Mouse (Mus musculus) layer of hippocampus, adult 11-12 months (tissue): ENCODE measurements around the gene Smtn.

Experiments
- DNase-seq: peaks from one replicate; pipeline ENCODE4 v3.0.0; 2022; ENCODE audit warnings: low spot score

Smtn gene

DNA sequence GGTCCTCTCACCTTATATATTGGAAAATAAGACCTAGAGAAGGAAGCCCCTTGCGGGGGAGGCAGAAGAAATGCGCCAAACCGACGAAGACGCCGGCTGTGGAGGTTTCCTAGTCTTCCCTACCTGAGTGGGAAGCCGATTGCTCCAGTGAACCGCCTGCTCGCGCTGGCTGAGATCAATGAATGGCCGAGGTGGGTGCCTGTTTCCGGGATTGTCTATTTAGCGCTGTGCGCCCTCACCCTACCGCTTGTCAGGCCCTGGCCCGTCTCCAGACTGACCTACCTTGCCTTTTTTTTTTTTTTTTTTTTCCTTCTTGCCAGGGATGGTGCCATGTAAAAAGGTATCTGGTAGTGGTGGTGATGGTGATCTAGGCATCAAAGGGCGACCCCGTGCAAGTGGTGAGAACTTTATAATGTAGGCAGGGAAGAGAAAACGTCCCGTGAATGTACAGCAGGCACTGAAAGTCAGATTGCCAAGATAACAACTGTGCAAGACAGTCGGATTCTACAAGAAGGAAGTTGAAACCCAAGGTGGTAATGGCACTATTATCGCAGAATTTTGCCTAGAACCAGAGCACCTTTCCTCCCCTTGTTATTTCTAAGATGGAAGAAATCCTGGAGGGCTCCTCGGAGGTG is at the start of gene Smtn:
TSS of gene Smtn (minus strand) at position 162 of the 635 bp plus-strand sequence.
- no peak for DNase-seq

DNA sequence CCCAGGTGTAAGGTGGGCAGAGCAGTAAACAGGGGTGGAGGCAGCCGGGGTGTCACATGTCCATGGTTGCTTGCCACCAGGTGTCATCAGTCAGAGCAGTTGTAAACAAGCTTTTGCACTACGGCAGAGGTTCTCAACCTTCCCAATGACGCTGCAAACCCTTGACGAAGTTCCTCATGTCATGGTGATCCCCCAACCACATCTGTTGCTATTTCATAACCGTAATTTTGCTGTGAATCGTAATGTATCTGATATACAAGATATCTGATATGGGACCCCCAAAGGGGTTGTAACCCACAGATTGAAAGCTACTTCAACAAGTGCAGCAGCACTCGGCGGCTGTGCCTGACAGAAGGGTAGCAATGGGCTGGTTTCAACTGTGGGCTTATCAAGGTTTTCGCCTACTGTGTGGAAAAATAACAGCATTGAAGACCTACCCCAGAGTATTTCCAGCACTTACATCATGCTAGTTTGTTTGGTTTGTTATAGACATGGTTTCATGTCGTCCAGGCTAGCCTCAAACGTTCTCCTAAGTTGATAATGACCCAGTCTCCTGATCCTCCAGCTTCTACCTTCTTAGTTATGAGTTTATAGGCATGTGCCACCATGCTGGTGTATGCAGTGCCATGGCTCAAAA is 47.7 kb upstream of the Smtn start:
- DNase-seq = no peak

DNA sequence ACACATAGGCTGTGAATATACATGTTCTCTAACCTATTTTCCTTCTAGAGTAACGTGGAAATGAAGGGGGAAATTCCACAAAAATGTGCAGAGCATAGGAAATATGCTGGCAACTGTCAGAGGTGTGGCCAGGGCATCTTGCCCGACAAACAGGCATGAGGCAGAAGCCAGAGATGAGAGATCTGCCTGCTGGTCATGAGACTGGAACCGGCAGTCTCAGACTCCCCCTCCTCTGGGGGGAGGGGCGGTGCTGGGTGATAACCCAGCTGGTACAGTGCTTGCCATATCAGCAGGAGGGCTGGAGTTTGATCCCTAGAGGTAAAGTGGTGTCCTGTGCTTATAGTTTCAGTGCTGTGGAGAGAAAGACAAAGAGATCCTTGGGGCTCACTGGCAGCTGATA is 46.9 kb upstream of the Smtn start:
- peak; percentile 14 for DNase-seq

DNA sequence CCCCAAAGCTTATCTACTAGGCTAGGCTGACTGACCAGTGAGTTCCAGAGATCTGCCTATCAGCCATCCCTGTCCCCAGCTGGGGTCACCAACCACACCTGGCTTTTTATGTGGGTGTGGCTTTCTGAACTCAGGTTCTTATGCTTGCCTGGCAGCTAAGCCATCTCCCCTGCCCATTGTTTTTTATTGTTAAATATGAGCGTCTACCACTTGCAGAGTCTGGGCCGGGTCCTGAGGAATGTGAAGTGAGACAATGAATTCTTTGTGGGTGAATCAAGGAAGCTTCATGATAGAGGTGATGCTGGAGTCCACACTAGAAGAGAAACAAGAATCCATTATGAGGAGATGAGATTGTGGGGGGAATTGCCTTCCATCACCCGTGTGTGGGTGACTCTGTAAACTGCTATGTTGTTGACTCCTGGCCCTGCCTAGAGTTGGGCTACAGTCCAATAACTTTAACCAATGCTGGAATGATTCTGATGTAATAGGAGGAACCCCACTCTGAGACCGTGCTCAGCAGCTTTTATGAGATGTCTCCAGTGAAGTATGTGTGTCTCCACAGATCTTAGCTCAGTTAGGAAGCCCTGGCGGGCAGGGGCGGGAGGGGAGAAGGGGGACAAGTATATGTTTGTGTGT is 45.7 kb upstream of the Smtn start:
- no peak for DNase-seq

DNA sequence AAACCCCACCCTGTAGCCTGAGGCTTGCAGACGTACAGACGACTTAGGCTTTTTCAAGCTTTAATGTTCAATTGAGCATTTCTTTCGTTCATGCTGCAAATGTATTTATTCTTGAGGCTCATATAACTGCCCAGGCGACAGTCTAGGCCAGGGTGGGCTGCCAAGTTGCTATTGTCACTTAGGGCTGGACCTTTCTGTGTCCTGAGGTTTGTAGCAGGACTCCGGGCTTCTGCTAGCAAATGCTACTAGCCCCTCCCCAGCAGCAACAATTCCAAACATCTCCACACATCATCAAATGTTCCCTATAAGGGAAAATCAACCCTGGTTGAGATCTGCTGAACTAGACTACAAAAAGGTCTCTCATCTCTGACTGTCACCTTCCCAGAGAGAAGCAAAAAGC is 42.7 kb upstream of the Smtn start:
- no peak for DNase-seq

DNA sequence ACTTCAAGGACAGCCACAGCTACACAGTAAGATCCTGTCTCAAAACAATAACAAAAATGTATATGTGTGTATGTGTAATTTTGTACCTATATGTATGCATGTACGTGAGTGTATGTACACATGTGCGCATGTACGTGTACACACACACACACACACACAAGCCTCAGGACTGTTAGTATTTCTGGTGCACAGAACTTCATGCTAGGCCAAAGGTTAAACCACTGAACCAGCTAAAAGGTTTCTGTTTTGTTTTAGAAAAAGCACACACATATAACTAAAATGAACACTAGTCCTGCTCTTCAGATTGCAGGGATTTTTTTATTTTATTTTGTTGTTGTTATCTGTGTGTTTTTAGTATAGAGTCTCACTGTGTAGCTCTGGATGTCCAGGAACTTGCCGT is 41.5 kb upstream of the Smtn start:
- DNase-seq = no peak

DNA sequence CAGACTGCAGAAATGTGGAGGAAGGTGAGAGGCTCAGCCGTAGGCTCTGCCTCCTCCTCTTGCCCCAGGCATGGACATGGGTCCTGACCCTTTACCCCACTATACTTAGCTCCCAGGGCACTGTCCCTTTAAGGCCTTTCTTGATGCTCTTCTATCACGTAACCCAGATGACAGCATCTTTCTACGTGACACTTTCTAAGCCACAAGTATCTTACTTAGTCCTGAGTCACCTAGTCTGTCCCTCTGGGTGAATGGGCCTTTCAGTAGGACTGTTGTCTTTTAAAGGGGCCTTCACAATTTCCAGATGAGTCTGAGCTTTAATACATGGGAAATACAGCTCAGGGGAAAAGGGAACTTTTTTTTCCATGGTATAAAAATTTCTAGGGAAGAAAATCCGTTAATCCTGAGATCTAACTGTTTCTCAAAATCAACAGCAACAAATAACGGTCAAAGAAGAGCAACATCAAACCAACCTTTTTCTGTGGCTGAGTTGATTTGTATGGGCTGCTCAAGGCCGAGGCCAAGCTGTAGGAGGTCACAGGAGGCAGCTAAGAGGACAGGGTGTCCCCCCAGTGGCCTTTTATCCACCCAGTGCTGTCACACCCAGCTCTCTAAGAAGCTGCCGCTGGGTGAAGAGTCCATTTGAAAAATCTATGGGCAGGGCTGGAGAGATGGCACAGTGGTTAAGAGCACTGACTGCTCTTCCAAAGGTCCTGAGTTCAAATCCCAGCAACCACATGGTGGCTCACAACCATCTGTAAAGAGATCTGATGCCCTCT is 40.1 kb upstream of the Smtn start:
- DNase-seq = no peak

DNA sequence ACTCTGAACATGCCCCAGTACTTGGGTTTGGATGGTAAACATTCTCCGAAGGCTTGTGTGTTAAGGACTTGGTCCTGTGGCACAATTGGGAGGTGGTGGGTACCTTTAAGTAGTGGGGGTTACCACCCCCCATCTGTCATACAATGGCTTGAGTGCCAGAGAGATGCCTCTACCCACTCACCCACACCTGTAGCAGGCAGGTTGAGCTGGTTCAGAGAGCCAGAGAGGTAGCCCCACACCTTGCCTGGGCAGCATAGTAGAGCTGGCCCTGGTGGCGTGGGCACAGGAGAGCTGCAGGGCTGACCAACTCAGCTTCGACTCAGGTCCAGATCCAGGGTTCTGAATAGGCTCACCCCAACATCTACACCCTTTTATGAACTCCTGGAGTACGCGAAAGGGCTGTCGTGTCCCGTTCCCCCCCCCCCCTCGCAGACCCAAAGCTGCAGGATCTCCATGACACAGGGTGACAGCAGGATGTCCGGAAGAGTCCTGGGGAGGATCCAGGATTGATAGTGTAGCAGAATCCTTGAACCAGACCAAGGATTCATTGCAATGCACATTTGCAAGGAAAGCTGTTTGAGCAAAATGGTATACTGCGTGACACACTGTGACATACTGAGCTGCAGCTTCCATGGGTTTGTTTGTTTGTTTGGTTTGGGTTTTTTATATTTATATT is 37.8 kb upstream of the Smtn start:
- no peak for DNase-seq

DNA sequence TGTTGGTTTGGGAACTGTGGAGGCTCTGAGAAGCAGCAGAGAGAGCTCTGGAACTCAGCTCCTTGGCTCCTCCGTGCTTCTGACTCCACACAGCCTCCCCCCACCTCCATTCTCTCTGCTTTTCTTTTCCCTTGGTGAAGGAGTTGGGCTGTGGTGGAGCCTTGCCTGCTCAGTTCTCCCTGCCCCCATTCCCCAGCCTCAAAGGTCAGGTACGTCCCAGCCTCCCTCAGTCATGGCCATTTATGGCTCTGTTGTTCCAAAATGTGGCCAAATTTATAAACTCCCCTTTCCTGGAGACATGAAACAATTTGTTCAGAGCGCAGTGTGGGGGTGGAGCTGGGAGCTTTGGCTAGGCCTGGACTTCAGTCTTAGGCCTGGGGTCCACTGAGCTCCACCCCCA is 34.8 kb upstream of the Smtn start:
- DNase-seq = no peak

DNA sequence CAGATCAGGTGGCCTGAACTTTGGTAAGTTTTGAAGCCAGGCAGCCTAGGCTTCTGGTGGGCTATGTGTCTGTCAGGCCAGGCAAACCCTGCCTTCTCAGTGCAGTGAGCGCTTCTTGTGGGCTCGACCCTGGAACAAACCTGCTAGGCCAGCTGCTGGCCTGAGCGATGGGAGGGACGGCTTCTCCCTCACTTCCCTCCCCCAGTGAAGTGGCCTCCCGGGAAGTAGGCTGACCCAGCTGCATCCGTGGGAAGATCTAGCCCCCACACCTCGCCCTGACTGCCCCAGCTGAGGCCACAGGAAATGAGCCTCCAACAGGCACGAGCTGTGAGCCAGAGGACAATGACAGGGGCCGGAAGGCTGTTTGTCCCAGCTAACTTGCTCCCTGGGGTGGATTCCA is 32.7 kb upstream of the Smtn start:
- peak; percentile 6 for DNase-seq

DNA sequence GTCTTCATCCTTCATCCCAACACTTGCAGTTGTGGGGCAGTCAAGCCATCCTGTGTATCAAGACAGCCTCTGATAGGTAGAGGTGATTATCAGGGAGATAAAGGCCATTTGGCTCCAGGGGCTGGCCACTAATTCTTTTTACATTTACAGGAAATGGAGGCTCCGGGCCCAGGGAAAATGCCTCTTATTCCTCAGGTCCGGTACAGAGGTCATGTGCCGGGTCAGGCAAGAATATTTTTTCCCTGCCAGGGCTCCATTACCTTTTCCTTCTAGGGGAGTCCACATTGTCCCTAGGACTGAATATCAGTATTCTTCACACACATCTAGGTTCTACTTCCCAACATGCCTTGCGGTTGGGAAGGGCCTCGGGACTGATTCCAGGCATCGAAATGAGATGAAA is 31.8 kb upstream of the Smtn start:
- DNase-seq = no peak

DNA sequence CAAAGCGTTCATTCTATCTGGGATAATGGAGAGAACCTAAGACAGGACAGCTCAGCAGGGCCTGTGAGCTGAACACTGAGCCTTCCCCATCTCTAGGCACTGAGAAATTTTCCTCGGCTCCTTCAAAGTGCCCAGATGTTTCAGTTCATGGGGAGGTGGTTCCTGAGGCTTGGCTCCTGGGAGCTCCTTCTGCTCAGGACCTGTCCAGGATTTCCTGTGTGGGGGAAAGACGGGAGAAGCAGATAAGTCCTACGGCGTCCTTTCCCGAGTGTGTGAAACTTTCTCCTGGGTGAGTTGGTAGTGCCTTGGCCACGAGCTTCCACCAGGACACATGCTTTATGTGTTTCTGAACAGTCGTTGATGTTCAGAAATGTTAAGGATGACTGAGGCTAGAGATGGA is 29.9 kb upstream of the Smtn start:
- DNase-seq = no peak

DNA sequence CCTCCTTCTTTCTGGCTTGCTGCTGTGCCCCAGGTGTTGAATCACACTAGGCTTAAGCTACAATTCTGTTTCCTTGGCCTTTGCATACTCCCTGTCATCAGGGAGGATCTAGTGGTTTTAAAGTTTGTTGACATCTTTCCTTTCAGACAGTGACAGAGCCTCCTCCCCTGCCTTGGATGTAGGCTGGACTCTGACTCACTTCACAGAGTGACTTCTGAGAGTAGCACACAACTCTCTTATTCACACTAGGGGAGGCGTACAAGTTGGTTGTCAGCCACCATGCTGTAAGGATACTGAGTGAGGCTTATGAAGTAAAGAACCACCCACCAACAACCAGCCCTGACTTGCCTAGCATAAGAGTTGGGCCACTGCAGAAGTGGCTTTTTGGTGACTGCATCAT is 27.5 kb upstream of the Smtn start:
- no peak for DNase-seq

DNA sequence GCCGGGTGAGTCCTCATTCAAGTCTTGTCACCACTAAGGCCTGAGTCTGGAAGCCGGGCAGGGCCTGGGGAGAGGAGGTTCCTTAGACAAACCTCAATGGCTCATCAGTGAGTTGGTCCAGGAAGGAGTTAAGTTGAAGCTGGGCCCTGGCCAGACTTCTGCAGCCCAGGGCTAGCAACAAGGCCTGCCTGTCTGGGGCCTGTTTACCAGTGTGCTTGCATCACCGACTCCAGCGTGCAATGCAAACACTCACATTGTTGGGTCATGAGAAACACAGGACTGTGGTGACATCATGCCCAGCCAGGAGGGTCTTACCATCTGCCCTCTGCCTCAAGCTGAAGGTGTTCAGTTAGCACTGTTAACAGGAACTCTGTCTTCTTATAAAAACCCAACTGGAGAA is 25.6 kb upstream of the Smtn start:
- no peak for DNase-seq

DNA sequence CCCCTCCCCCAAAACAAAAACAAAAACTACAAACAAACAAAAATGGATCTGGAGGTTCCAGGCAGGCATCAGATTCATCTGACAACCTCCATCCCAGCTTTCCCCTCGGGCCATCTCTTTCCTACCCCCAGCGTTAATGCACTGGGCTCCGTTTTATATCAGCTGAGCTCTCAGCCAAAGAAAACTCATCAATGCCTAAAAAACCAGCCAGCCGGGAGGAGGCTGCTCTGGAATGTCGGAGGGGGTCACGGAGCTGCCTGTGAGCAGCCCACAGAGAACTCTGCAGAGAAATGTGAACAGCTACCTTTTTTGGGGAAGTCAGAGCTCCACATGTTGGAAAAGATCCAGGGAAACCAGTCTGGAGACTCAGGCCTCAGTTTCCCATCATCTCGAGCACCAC is 24.0 kb upstream of the Smtn start:
- no peak for DNase-seq

DNA sequence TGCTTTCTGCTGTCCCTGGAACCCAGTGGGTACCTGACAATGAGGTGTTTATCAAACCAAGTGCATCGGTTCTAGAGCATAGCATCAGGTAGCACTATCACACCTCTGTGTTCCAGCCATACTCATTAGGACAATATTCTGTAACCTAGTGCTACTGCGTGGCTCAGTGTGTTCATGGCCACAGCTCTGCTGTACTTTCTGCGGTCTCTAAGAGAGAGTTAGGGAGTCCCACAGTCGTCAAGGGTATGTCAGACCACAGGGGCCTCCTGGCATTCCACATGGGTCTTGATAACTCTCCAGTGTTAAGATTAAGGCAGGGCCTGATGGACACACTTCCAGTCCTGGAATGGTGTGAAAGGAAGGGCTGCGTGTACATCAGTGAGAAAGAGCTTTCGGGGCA is 23.4 kb upstream of the Smtn start:
- DNase-seq = no peak

DNA sequence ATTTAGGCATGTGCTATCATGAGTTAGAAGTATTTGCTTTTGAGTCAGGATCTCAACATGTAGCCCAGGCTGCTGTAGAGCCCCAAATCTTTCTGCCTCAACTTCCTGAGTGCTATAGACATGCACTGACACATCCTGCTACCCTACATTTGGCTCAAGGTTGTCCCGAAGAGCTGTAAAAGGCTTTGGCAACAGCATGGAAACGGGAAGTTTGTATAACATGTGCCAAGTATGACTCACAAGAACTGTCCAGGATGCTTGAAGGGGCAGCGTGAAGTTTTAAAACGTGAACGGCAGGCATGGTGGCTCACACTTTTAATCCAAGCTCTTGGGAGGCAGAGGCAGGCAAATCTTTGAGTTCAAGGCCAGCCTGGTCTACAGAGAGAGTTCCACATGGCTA is 19.8 kb upstream of the Smtn start:
- DNase-seq = no peak

DNA sequence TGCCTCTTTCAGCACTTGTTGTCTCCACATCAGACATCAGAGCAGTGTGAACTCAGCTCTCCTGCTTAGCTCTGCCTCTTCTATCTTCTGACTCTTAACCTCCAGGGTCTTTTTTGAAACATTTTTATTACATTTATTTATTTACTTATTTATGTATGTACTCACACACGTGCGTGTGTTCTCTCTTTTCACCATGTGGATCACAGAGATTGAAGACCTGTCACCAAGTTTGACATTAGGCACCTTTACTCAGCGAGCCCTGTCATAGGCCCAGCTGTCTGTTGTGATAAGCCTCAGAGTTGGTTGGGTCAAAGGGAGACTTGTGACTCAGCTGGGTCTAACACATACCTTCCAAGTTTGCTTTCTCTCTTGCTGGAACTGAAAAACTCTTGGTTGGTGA is 17.4 kb upstream of the Smtn start:
- DNase-seq = no peak

DNA sequence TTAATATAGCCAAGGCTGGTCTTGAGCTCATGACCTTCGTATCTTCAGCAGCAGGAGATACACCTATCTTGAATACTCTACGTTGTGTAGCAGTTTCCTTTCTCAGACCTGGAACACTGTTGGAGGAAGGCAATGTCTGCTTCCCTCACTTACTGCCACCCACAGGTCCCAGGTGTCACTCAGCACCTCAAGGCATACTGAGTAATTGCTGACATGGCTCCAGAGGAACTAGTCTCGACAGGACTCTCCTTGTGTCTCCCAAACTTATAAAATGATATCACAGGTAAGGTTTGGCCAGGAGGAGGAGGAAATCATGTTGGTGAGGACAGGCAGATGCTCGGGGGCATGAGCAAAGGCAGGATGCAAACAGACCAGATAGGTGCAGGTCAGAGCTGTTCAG is 14.6 kb upstream of the Smtn start:
- DNase-seq = no peak

DNA sequence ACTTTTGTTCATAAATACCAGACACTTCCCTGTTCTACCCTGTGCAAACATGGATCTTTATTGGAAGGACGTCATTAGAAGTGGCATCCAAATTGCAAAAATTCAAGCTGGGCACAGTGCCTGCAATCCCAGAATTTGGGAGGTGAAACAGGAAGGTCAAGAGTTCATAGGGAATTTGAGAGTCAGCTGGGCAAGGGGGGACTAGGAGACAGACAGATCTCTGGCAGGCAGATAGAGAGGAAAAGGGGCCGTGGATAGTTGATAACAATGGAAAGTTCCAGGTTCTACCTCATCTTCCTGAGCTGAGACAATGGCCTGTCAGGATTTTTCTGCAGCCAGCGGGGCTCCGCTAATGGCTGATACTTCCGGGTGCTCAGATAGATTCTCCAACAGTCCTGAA is 9.4 kb upstream of the Smtn start:
- DNase-seq = no peak

DNA sequence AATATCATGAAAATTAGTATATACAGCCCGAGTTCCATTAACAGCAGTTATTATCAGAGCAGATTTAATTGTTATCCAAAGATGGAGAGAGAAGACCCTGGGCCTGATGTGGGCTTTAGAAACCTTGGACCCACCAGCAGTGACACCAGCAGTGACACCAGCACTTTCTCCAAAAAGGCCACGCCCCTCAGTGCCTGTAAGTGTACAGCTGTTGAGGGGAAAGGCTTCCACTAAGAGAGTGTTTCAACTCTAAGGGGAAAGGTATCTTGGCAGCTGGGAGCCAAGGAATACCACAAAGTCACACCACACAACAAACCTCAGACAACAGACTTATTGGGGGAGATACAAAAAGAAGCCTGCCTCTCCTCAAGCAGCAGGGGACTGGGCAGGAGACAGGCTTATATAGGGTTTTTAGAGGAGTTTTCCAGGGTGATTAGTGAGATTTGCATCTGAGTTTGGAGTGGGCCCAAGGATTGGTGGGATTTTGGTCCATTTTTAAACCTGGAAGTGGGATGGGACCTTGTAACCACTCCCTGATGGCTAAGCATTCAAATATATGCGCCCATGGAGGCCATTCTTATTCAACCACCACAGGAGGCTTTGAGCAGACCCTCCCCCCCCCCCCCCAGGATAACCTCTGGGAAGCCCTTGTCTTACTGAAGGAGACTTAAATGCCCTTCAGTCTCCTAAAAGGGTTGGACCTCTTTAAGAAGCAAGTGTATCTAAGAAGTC is 8.3 kb upstream of the Smtn start:
- DNase-seq = no peak

DNA sequence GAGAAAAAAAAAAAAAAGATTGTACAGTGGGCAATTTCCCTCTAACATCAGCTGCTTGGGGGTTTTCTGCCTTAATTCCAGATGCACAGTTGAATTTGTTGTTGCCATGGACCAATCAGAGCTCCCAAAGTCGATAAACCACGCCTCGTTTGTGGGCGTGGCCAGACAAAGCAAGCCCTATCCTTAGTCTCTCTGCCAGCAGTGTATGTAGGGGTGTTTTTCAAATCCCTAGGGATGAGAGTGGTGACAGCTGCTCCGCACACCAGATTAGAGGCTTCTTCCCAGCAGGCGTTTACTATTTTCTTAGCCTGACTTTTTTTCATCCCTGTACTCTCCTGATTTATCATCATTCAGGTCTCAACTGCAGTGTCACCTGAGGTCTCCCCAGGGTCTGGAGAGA is 7.6 kb upstream of the Smtn start:
- no peak for DNase-seq
